Mouse (Mus musculus) lung, embryonic 14.5 days (tissue): ENCODE measurements at regions not wholly inside any gene's neighbourhood (a gene's known extent, or its start where the extent isn't known, plus 50 kb on each side); places are given as distances from the start of the nearest gene placed in this dataset.
"Not testable (repeated sequence)": the region's sequence is repeated elsewhere in the genome, so short reads cannot be mapped to it uniquely, and the experiment has no call there.

Source experiments
- ATAC-seq: fragments of 200-750 bp; cut with Nextera tagmentation; 2 replicates; pipeline ENCODE4 v1.8.0; 2017; ENCODE audit warnings: mild to moderate bottlenecking, moderate TSS enrichment, moderate library complexity; ENCODE audit not compliant: insufficient read depth
- DNase-seq: peaks from one replicate; pipeline ENCODE4 v3.0.0-alpha.2; 2015
- H3K27ac ChIP-seq: fragments of 300-500 bp; sonication (generic); 2 replicates; pipeline ENCODE4 v1.5.1; 2014; ENCODE audit warnings: low read depth, mild to moderate bottlenecking, moderate library complexity
- H3K27me3 ChIP-seq: fragments of 300-500 bp; sonication (generic); 2 replicates; pipeline ENCODE4 v1.6.1; 2014; ENCODE audit warnings: low read length, control low read depth; ENCODE audit not compliant: insufficient read depth
- H3K36me3 ChIP-seq: fragments of 300-500 bp; sonication (generic); 2 replicates; pipeline ENCODE4 v1.6.1; 2014; ENCODE audit warnings: control low read depth; ENCODE audit not compliant: insufficient read depth
- H3K4me1 ChIP-seq: fragments of 300-500 bp; sonication (generic); 2 replicates; pipeline ENCODE4 v1.6.1; 2014; ENCODE audit warnings: antibody characterized with exemption, control low read depth; ENCODE audit not compliant: insufficient read depth
- H3K4me2 ChIP-seq: fragments of 300-500 bp; sonication (generic); 2 replicates; pipeline ENCODE4 v1.6.1; 2014; ENCODE audit warnings: mild to moderate bottlenecking
- H3K4me3 ChIP-seq: fragments of 300-500 bp; sonication (generic); 2 replicates; pipeline ENCODE4 v1.5.1; 2014; ENCODE audit warnings: low read depth, low read length
- H3K9ac ChIP-seq: fragments of 300-500 bp; sonication (generic); 2 replicates; pipeline ENCODE4 v1.6.1; 2014
- H3K9me3 ChIP-seq: fragments of 300-500 bp; sonication (generic); 2 replicates; pipeline ENCODE4 v1.6.1; 2016; ENCODE audit warnings: low read depth, low read length, control low read depth
- CTCF ChIP-seq: IDR thresholded peaks from 2 replicates; pipeline ENCODE4 v1.5.1; 2016; ENCODE audit warnings: antibody characterized with exemption, low read depth
- WGBS: fragments of 180-500 bp; shearing (Covaris S2); extraction: QIAGEN DNeasy Blood & Tissue Kit; methylation state at CpG from one replicate; pipeline ENCODE4 v1.1.7; 2014; 5-methylcytosine and 5-hydroxymethylcytosine counted together

DNA sequence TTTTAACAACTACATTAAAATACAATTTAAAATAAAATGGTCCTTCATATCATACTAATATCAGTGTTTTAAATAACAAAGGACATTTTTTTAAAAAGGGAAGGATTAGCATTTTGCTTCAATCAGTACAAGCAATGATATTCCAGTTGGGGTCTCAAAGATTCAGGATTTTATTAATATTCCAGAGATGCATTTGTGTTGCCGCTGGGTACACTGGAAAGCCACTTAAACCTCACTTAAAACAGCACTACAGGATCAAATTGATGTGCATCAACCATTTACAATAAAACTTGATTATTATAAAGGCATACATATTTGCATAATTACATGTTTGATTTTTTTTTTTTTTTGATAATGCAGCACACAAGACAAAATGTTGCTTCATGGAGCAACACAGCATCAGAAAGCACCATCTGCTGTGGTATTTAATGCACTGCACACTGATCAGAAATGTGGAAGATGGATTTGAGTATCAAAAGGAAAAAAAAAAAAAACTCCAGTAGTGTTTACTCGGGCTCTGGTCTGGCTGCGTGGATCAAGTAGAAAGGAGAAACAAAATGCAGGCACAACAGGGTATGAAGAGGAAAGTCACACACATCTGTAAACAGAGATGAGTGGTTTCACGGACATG is 558.6 kb upstream of the Ptbp2 start:
- H3K36me3 ChIP-seq, result no peaks in the 10 kb centered on the region
- H3K27ac ChIP-seq, result no peak overlapping the region
- H3K27me3 ChIP-seq, result no peaks in the 10 kb centered on the region
- no peak for TF ChIP-seq CTCF
- no peak overlapping the region for H3K4me3 ChIP-seq
- ATAC-seq (no peak), DNase-seq (no peak)
- no peak overlapping the region for H3K4me2 ChIP-seq
- no peaks in the 10 kb centered on the region for H3K9me3 ChIP-seq
- no peaks in the 10 kb centered on the region for H3K4me1 ChIP-seq
- no peak overlapping the region for H3K9ac ChIP-seq
- WGBS, result 50% methylated on average over 4 of the region's 4 CpGs

DNA sequence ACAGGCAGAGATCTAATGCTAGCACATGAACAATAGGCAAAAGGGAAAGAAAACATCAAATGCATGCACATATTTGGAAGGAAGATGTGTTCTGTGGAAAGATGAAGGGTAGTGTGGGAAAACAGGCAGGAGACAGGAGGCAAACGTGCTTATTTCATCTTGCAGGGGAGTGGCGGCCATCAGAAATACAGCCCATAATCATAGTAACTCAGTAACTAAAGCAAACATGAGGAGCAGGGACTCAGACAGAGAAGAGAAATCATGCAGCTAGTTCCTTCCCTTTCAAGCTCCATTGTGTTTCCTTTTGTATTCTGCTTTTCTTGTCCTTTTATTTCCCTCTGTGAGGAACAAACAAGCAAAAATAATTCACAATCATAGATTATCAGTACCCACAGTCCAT is 557.6 kb upstream of the Ptbp2 start:
- 57% methylated on average over 2 of the region's 2 CpGs for WGBS
- Histone ChIP-seq H3K4me1 (no peaks in the 10 kb centered on the region), H3K9ac (no peak overlapping the region), H3K4me2 (no peak overlapping the region), H3K4me3 (no peak overlapping the region), H3K27ac (no peak overlapping the region), H3K27me3 (no peaks in the 10 kb centered on the region), H3K9me3 (no peaks in the 10 kb centered on the region), H3K36me3 (no peaks in the 10 kb centered on the region)
- ATAC-seq (no peak), DNase-seq (no peak)
- TF ChIP-seq CTCF, result no peak

DNA sequence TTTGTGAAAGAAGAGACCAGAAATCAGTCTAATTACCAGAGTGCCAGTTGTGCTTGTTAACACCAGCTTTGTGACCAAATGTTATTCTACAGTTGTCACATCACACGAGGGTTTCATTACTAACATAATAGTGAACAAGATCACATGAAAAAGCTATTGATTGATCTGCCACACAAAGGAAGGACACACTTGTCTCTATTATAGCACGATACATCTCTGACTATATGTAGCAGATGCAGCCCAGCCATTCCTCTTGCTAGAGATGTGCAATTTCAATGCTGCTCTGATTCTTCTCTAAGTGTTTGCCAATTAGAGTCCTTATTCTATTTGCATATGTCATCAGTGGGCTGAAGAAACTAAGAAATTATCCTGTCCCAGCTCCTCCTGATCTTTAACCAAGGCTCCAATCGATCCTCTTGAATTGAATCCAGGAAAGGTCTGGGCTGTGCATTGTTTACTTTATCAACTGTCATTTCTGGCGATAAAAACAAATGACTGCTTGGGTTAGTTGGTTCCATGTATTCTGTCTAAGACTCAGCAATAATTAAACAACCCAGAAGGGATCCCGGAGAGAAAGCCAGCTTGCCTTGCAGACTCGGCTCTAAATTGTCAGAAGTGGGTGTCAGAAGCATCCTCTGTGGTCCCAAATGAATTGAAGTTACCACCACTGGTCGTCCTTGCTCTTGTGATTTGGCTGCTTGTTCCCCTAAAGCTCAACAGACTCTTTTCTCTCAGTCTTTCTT is 551.7 kb upstream of the Ptbp2 start:
- Histone ChIP-seq H3K27me3 (no peaks in the 10 kb centered on the region), H3K9ac (no peak overlapping the region), H3K4me3 (no peak overlapping the region), H3K4me2 (no peak overlapping the region), H3K9me3 (no peaks in the 10 kb centered on the region), H3K27ac (no peak overlapping the region), H3K4me1 (no peaks in the 10 kb centered on the region), H3K36me3 (no peaks in the 10 kb centered on the region)
- no peak for TF ChIP-seq CTCF
- DNase-seq, result no peak
- 59% methylated on average over 7 of the region's 7 CpGs for WGBS
- ATAC-seq, result no peak

DNA sequence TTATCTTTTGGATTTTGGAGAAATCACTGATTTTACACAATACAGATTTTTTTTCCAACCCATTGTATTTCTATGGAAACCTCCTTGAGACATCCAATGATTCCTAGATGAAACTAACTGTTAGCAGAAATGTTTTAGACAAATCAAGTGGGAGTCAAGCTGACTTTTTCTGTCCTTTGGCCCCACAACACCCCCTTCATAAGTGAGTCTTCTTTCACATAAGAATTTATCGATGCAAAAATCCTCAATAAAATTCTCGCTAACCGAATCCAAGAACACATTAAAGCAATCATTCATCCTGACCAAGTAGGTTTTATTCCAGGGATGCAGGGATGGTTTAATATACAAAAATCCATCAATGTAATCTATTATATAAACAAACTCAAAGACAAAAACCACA is 522.8 kb upstream of the Ptbp2 start:
- not testable (repeated sequence) for H3K36me3 ChIP-seq, H3K27ac ChIP-seq, H3K27me3 ChIP-seq, H3K9ac ChIP-seq, H3K4me3 ChIP-seq, H3K4me1 ChIP-seq, H3K9me3 ChIP-seq, ATAC-seq, H3K4me2 ChIP-seq
- peak; percentile 11 for DNase-seq
- 90% methylated on average over 3 of the region's 3 CpGs for WGBS

DNA sequence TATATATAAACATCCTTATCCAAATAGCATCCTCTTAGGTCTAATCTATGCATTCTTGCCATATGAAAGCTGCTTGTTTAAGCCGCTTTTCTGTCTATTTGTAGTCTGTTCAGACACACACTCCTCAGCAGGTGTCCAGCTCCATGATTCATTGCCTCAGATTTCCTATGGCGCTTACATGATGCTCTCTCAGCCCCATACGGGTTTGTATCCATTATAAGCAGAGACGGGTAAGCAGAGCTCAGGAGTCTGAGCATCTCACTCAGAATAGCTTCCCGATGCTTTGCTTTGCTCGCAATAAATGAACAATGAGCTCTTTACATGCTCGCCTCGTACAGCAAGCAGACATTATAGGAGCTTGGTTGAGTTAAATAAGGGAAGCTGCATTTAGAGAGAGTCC is 521.3 kb upstream of the Ptbp2 start:
- Histone ChIP-seq H3K9me3 (no peaks in the 10 kb centered on the region), H3K4me3 (no peak overlapping the region), H3K9ac (no peak overlapping the region), H3K4me2 (no peak overlapping the region), H3K4me1 (no peaks in the 10 kb centered on the region), H3K27ac (no peak overlapping the region), H3K36me3 (no peaks in the 10 kb centered on the region), H3K27me3 (no peaks in the 10 kb centered on the region)
- no peak for TF ChIP-seq CTCF
- 68% methylated on average over 8 of the region's 8 CpGs for WGBS
- DNase-seq (no peak), ATAC-seq (no peak)
